Mouse (Mus musculus): ENCODE data around the gene Kcne2.

Gene Kcne2

GRCm38 (mm10) chr16:92313953-92314741 lies 22.0 kb downstream of the Kcne2 start:
- no peak for DNase-seq (ENCODE audit: low spot score)

GRCm38 (mm10) chr16:92316049-92316738 lies 24.0 kb downstream of the Kcne2 start:
- DNase-seq (ENCODE audit: low spot score), result no peak

- no peak for DNase-seq (ENCODE audit: low spot score)
These were observed 27.3 kb downstream of the Kcne2 start for GRCm38 (mm10) chr16:92319353-92320109.

DNA sequence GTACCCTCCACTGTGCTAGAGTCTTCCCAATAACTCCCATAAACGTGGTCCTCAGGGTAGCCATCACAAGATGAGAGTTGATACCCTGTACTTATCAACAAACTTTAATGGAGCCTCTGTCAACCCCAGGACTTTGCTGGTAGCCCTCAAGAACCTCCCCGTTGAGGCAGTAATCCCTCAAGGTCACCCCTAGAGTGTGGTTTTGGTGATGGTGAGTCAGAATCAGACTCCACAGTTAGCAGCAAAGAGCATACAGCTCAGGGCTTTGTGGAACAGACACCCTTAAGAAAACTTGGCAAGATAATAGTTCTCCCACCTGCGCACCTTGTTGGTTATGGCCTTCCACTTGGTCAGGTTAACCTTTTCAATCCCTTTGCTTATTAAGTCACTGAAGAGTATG lies 28.2 kb downstream of the Kcne2 start:
- no peak for DNase-seq (ENCODE audit: low spot score)

- no peak for DNase-seq (ENCODE audit: low spot score)
These were observed 29.2 kb downstream of the Kcne2 start, which contains the start of gene Fam243 for GRCm38 (mm10) chr16:92321341-92321740. Fam243 (minus strand) TSS chr16:92321441.

DNA sequence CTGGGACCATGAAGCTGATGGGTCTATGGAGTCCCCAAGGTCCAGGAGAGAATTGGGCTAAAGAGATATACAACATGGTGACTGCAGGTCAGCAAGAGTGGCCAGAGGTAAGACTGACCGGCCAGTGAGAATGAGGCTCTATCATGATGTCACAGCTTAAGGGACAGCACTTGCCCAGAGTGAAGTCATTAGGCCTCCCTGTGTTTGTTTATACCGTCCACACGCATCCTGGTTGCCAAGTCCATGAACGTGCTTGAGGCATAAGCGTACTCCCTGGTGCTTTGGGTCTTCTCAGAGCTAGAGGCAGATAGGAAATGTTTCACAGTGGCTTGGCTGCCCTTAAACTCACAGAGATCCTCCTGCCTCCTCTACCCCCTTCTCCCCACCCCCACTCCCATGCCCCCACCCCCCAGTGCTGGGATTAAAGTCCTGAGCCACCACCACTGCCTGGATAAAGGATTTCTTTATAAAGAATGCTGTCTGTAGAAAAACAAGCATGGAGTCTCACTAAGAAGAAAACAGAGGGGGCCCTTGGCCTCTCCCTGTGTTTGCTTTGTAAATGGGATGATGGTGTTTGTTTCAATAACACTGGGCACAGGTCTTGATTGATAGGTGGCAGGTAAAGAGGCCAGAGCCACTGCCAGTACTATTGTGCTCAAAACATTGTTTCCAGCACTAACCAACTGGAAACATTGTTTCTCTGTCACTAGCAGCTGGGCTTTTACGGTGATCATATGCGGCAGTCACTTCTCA lies 32.3 kb downstream of the Kcne2 start:
- DNase-seq (ENCODE audit: low spot score), result no peak

DNA sequence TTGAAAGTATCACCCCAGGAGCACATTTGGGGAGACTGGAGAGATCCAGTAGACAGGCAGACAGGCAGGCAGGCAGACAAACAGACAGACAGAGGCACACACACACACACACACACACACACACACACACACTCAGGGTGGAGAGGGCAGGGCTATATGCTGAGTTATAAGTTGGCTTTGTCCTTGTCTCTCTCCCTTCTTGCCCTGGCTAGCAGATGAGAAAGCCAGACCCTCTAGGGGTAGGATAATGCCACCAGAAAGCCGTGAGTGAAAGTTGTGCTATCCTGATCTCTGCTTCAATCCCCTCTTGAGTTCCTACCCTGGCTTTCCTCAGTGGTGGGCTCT lies 32.8 kb downstream of the Kcne2 start:
- DNase-seq (ENCODE audit: low spot score), result no peak

DNA sequence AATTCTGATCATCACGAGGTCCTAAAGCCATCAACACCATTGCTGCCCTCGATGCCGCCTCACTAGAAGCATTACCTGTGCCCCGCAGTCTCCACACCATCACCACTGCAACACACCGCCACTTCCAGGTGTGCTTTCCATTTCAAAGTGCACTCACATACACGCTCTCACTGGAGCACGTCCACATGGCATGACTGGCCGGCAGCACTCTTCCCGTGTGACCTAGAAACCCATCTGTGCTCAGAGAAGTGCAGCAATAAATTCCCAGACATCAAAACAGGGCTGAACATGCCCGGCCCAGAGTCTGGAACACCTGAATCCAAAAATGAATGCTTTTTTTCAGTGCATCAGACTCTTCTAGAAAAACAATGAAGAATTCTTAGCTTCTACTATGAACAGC lies 35.7 kb downstream of the Kcne2 start:
- DNase-seq (ENCODE audit: low spot score), result no peak

DNA sequence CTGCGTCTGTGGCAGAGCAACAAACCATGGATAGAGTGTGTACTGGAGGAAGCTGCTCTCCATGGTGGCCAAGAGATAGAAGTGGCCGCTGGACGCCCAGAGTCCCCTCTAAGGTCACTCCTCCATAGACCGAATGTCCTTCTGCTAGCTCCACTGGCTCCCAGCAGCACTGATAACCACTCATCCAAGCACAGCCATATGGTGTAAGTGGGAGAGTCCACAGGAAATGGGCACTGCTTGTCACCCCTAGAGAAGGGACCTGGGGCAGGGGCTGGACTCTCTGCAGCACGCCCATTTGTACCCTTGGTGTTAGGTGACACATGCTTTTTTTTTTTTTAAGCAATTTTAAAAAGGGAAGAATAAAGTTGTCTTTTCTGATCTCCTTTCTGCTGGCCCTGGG lies 38.8 kb downstream of the Kcne2 start:
- no peak for DNase-seq (ENCODE audit: low spot score)

DNA sequence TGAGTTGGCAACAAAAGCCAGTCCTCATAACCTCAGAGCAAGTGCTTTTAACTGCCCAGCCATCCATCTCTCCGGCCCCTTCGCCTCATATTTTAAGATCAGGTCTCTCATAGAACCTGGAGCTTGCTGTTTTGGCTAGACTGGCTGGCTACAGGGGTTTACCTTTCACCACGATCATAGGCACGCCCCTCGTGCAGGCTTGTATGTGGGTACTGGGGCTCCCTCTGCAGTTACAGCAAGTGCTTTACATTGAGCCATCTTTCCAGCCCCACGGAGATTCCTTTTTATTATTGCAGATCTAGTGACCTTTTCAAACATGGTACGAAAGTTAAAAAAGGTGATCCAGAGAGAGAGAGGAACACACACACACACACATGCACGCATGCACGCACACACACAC lies 42.4 kb downstream of the Kcne2 start:
- DNase-seq (ENCODE audit: low spot score), result no peak

GRCm38 (mm10) chr16:92336280-92336679 lies 44.1 kb downstream of the Kcne2 start:
- peak; percentile 38 for DNase-seq (ENCODE audit: low spot score)

DNA sequence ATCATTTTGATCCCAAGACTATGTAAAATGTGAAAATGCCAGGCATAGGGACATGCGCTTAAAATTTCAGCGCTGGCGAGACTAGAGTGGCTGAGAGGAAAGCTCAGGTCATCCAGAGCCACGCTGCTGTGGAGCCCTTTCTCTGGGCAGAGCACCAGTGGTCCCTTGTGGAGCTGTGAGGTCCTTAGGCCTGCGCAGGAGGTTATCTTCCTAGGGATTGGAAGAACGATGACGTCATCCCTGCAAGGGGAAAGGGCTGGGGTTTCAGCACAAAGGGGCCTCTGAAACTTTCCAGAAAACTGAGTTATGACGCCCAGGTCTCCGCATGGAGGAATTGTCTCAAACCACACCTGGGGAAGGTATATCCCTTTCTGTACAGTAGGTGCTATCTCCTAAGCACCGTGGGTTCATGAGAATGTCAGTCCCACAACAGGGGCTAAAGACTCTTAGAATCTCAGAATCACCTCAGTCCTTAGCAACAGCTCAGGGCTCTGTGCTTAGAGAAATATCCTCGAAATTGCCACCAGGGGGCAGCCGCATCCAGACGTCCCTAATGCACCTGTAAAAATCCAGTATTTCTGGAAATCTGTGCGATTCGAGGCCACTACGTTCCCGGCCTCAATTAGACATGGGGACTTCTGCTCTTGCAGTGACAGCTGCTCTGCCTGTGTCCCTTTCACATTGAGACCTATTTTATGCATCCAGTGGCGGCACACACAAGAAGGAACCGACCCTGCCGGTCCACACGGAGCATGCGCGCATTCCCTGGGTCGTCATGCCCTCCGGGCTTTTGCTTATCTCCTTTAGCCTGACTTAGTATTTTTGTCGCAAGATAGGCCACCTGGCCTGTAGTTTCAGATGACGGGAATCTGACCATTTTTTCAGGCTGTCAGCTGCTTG lies 48.7 kb downstream of the Kcne2 start:
- no peak for DNase-seq (ENCODE audit: low spot score)

DNA sequence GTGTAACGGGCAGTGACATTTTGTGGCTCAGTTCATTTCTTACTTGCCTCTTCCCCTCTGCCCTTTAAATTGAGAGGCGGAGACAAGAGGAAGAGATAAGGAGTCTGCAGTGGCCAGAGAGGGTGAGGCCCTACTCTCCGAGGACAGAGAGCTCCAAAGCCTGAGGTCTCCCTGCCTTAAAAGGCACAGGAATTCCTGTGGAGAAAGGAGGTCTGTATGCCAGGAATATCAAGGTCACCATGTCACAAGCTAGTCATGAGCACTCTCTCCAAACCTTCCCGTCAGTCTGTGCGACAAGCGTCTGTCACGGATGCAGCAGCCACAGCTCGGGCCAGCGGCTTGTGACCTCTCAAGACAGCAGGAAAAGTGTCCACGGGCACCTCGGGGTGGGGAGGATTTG lies 53.0 kb downstream of the Kcne2 start:
- DNase-seq (ENCODE audit: low spot score), result no peak

DNA sequence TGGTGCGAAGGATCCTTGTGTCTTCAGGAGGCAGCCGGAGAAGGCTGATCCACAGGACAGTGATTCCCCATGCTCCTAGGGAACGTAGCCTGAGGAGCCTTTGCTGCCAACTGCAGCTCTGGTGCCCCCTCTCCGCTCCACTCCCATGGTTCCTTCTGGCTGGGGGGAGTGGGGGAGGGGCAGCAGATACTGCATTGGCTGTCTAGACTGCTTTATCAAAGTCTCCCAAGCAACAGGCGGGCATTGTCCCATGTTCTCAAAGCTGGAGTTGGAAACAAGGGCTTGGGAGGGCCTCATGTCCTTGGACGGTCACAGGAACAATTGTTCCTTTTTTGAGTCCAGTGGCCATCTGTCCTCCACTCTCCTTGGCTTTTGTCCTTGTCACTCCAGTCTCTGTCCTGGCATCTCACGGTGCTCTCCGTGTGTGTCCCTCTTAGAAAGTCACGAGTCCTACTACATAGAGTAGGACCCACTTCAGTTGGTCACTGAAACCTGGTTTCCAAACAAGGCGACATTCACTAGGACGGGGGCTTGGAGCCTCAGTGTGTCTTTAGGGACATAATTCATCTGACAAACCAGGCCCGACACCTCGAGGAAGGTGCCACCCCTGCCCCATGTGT lies 54.2 kb downstream of the Kcne2 start:
- no peak for DNase-seq (ENCODE audit: low spot score)

Data from urinary bladder, postnatal 10 days (tissue).